Mouse (Mus musculus): ENCODE results near the gene Pi4ka. TPM values are rescaled to one million over a fixed set of nuclear protein-coding genes. Genes with fewer than 3 reads are reported as not detected.

The Pi4ka gene
- polyA plus RNA-seq, 1 experiment from 2014 or later, result 7.3 TPM

DNA sequence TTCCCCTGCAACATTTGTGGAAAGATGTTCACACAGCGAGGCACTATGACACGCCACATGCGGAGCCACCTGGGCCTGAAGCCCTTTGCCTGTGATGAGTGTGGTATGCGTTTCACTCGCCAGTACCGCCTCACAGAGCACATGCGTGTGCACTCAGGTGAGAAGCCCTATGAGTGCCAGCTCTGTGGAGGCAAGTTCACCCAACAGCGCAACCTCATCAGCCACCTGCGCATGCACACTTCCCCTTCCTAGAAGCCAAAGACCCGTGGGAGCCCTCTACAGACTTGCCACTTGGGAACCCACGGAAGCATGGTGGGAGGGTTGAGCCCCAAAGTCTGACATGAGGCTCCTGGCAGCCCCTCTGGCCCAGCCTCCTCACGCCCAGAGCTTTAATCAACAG is 147.2 kb downstream of the Pi4ka start:
- H3K4me3 ChIP-seq (ENCODE audit: low read depth, low read length), result no peak overlapping the region
- no peak overlapping the region for H3K4me2 ChIP-seq (ENCODE audit: low read depth, low read length)
- WGBS (ENCODE audit: insufficient replicate concordance), result 83% methylated on average over 12 of the region's 12 CpGs
- H3K27ac ChIP-seq (ENCODE audit: low read depth), result no peak overlapping the region
- H3K9me3 ChIP-seq (ENCODE audit: low read length), result no peaks in the 10 kb centered on the region
- no peaks in the 10 kb centered on the region for H3K27me3 ChIP-seq (ENCODE audit: insufficient read depth, low read length)
- no peak for ATAC-seq
- TF ChIP-seq EP300 (IDR thresholded peaks at IDR 0.05; ENCODE audit: low read depth), result no peak
- no peak for TF ChIP-seq CTCF (IDR thresholded peaks at IDR 0.05; ENCODE audit: low read depth)
- no peak for DNase-seq
- peaks cover 10% of the 10 kb centered on the region for H3K36me3 ChIP-seq (replicated peaks; ENCODE audit: insufficient read depth, low read length)
- H3K4me1 ChIP-seq (ENCODE audit: insufficient read depth), result peaks cover 5% of the 10 kb centered on the region
- no peak overlapping the region for H3K9ac ChIP-seq (replicated peaks)

DNA sequence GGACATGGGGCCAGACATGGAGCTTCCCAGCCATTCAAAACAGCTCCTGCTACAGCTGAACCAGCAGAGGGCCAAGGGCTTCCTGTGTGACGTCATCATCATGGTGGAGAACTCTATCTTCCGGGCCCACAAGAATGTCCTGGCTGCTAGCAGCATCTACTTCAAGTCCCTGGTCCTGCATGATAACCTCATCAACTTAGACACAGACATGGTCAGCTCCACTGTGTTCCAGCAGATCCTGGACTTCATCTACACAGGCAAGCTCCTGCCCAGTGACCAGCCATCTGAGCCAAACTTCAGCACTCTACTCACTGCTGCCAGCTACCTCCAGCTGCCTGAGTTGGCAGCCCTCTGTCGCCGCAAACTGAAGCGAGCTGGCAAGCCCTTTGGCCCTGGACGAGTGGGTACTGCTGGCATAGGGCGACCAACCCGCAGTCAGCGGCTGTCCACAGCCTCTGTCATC is 148.7 kb downstream of the Pi4ka start:
- WGBS (ENCODE audit: insufficient replicate concordance), result 77% methylated on average over 9 of the region's 9 CpGs
- Histone ChIP-seq H3K36me3 (replicated peaks; ENCODE audit: insufficient read depth, low read length) (peaks cover 10% of the 10 kb centered on the region), H3K4me2 (ENCODE audit: low read depth, low read length) (no peak overlapping the region), H3K27me3 (ENCODE audit: insufficient read depth, low read length) (no peaks in the 10 kb centered on the region), H3K4me3 (ENCODE audit: low read depth, low read length) (no peak overlapping the region), H3K9ac (replicated peaks) (no peak overlapping the region), H3K27ac (ENCODE audit: low read depth) (no peak overlapping the region), H3K9me3 (ENCODE audit: low read length) (no peaks in the 10 kb centered on the region), H3K4me1 (ENCODE audit: insufficient read depth) (peaks cover 20% of the 10 kb centered on the region)
- TF ChIP-seq CTCF (IDR thresholded peaks at IDR 0.05; ENCODE audit: low read depth), result 0 out of 2 replicates have a peak, but pooled peaks have one; percentile 28
- TF ChIP-seq EP300 (IDR thresholded peaks at IDR 0.05; ENCODE audit: low read depth), result 0 out of 2 replicates have a peak, but pooled peaks have one; percentile 24
- DNase-seq, result no peak
- peak; percentile 39; the same call in 1 of the 2 replicates for ATAC-seq

DNA sequence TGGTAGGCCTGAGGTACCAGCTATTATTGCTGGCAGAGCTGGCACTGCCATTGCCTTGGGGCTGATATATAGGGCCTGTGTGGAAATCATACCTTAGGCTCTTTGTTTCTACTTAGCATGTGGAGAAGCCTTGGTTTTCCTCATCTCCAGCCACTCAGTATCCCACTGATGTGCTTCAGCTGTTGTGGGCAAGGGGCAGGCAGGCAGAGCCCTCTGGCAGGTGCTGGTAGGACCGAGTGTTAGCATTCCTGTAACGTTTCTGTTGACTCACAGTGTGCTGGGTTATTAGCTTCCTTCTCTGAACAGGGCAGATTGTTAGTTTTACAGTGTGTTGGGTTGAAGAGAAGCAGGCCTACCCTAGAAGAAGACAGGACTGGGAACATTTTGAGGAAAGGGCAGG is 150.8 kb downstream of the Pi4ka start:
- Histone ChIP-seq H3K27me3 (ENCODE audit: insufficient read depth, low read length) (no peaks in the 10 kb centered on the region), H3K4me2 (ENCODE audit: low read depth, low read length) (no peak overlapping the region), H3K4me3 (ENCODE audit: low read depth, low read length) (no peak overlapping the region), H3K4me1 (ENCODE audit: insufficient read depth) (peaks cover 33% of the 10 kb centered on the region), H3K36me3 (replicated peaks; ENCODE audit: insufficient read depth, low read length) (peaks cover 10% of the 10 kb centered on the region), H3K9me3 (ENCODE audit: low read length) (no peaks in the 10 kb centered on the region), H3K27ac (ENCODE audit: low read depth) (no peak overlapping the region), H3K9ac (replicated peaks) (no peak overlapping the region)
- no peak for DNase-seq
- TF ChIP-seq CTCF (IDR thresholded peaks at IDR 0.05; ENCODE audit: low read depth), result no peak
- no peak for TF ChIP-seq EP300 (IDR thresholded peaks at IDR 0.05; ENCODE audit: low read depth)
- ATAC-seq, result no peak
- 59% methylated on average over 2 of the region's 2 CpGs for WGBS (ENCODE audit: insufficient replicate concordance)

DNA sequence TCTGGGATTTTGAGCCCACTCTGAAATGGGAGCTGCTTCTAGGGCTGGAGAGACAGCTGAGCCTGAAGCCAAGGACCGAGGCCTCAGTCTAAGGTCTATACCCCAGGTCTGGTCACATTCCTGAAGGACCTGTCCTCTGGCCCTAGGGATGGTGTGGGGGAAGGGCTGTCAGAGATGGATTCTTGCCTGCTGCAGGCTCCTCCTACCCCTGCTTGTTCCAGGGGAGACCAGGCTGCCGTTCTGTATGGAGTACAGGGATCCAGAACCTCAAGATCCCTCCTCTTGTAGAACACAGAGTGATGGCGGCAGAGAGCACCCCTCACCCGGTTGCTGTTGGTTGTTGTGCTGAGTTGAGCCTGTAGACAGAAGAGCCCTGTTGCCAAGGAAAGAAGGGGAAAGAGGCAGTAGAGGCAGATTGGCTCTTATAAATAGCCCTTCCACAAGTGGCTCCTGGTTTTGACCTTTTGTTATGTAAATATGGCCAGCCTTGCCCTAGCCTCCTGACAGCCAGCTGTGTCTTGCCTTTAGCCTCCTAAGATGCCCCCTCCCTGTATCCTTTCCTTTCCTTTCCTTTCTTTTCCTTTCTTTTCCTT is 152.0 kb downstream of the Pi4ka start:
- Histone ChIP-seq H3K9ac (replicated peaks) (no peak overlapping the region), H3K36me3 (replicated peaks; ENCODE audit: insufficient read depth, low read length) (peaks cover 10% of the 10 kb centered on the region), H3K9me3 (ENCODE audit: low read length) (no peaks in the 10 kb centered on the region), H3K4me3 (ENCODE audit: low read depth, low read length) (no peak overlapping the region), H3K27ac (ENCODE audit: low read depth) (no peak overlapping the region), H3K4me1 (ENCODE audit: insufficient read depth) (peaks cover 41% of the 10 kb centered on the region), H3K27me3 (ENCODE audit: insufficient read depth, low read length) (no peaks in the 10 kb centered on the region), H3K4me2 (ENCODE audit: low read depth, low read length) (no peak overlapping the region)
- DNase-seq (peak; percentile 20), ATAC-seq (no peak)
- TF ChIP-seq EP300 (IDR thresholded peaks at IDR 0.05; ENCODE audit: low read depth) (no peak), CTCF (IDR thresholded peaks at IDR 0.05; ENCODE audit: low read depth) (no peak)
- WGBS (ENCODE audit: insufficient replicate concordance), result 67% methylated on average over 4 of the region's 4 CpGs

DNA sequence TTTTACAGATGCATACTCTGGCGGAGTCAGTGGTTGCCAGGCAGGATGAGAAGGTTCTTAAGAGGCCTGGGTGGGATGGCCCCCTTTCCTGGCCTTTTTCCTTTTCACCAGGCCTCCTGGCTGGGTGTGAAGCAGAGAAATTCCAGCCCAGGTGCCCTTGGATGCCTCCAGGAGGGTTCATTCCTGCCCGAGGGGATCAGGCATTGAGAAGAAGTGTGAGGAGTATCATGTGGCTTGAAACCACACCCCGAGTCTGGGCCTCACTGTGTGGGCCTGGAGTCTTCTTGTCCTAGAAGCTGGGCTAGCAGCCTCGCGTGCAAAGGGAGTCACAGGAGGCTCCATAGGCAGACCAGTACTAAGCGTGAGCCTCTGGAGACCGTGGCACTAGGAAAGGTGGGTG is 153.3 kb downstream of the Pi4ka start:
- Histone ChIP-seq H3K4me2 (ENCODE audit: low read depth, low read length) (0 out of 2 replicates have a peak overlapping the region, but pooled peaks have one; percentile 12), H3K27ac (ENCODE audit: low read depth) (no peak overlapping the region), H3K4me1 (ENCODE audit: insufficient read depth) (peaks cover 44% of the 10 kb centered on the region), H3K9me3 (ENCODE audit: low read length) (no peaks in the 10 kb centered on the region), H3K27me3 (ENCODE audit: insufficient read depth, low read length) (no peaks in the 10 kb centered on the region), H3K4me3 (ENCODE audit: low read depth, low read length) (no peak overlapping the region), H3K36me3 (replicated peaks; ENCODE audit: insufficient read depth, low read length) (peaks cover 3% of the 10 kb centered on the region; the same call in 1 of the 2 replicates), H3K9ac (replicated peaks) (no peak overlapping the region)
- WGBS (ENCODE audit: insufficient replicate concordance), result 64% methylated on average over 7 of the region's 7 CpGs
- TF ChIP-seq CTCF (IDR thresholded peaks at IDR 0.05; ENCODE audit: low read depth), result no peak
- no peak for TF ChIP-seq EP300 (IDR thresholded peaks at IDR 0.05; ENCODE audit: low read depth)
- DNase-seq (peak; percentile 21), ATAC-seq (no peak)

DNA sequence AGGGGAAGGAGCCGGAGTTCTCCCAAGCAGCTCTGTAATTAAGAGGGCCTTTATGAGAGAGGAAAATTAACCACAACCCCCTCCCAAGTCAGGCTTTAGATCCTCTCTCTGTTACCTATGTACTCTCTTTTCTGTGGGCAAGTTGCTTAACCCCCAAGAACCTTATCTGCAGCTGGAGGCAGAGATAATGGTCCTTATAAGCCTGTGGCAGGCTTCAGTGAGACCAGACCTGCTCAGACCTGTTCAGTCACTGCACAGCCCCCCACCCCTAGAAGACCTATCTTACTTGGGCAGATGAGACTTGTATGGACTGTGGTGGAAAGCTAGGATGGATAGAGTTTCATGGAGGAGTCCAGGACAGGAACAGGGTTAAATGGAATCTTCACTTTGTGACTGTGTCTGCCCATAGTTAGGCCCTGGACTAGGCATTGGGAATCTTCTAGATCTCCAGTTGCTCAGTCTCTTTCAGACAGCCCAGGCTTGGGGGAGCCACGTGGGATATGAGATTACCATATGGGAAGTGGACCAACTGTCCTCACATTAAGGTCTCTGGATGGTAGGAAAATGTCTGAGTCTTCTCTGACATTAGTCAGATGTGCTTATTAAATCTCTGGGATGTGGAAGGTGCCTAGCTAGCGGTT is 153.9 kb downstream of the Pi4ka start:
- Histone ChIP-seq H3K9me3 (ENCODE audit: low read length) (no peaks in the 10 kb centered on the region), H3K36me3 (replicated peaks; ENCODE audit: insufficient read depth, low read length) (peaks cover 2% of the 10 kb centered on the region; the same call in 1 of the 2 replicates), H3K4me2 (ENCODE audit: low read depth, low read length) (peak overlapping the region; percentile 41), H3K27me3 (ENCODE audit: insufficient read depth, low read length) (no peaks in the 10 kb centered on the region), H3K9ac (replicated peaks) (no peak overlapping the region), H3K4me3 (ENCODE audit: low read depth, low read length) (no peak overlapping the region), H3K4me1 (ENCODE audit: insufficient read depth) (peaks cover 50% of the 10 kb centered on the region), H3K27ac (ENCODE audit: low read depth) (0 out of 2 replicates have a peak overlapping the region, but pooled peaks have one; percentile 16)
- DNase-seq (no peak), ATAC-seq (peak; percentile 76)
- 50% methylated on average over 3 of the region's 3 CpGs for WGBS (ENCODE audit: insufficient replicate concordance)
- TF ChIP-seq CTCF (IDR thresholded peaks at IDR 0.05; ENCODE audit: low read depth), result no peak
- peak; percentile 91 for TF ChIP-seq EP300 (IDR thresholded peaks at IDR 0.05; ENCODE audit: low read depth)

Data from liver, postnatal 0 days (tissue).